Mouse (Mus musculus) cerebellum, adult 11 months (tissue): ENCODE results near the gene Ccdc154.

Experiments used
- DNase-seq: peaks from one replicate; pipeline ENCODE4 v3.0.0; 2022

Gene Ccdc154

DNA sequence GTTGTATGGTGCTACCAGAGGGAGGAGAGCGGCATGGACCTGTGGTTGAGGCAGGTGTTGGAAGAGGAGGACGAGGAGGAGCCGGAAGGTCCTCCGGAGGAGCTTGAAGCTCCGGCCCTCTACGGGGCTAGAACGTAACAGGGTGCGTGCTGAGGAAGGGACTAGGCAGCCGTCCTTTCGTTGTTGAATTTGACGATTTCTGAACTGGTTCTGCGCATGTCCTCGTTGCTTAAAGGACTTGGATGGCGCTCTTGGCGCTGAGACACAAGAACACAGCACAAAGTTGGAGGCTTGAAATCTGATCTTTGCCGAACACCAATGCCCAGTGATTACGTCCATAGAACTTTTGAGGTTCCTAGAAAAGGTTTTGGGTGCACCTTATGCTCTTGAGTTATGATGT, 22.7 kb downstream of the Ccdc154 start:
- no peak for DNase-seq

DNA sequence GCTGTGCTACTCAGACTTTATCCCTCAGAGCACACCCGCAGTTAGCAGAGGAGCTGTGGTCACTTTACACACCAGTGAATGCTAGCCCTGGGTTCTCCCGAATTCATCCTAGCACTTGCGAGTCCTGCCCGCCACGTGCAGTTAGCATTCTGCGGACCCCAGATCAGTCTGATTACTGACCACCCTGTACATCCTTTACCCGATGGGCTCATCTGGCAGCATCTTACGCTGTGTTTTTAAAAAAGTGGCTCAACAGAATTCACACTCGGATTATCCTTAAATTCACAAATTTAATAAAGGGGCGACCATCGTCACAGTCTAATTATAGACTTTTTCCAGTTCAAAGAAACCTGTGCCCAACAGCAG, 25.5 kb downstream of the Ccdc154 start:
- no peak for DNase-seq

DNA sequence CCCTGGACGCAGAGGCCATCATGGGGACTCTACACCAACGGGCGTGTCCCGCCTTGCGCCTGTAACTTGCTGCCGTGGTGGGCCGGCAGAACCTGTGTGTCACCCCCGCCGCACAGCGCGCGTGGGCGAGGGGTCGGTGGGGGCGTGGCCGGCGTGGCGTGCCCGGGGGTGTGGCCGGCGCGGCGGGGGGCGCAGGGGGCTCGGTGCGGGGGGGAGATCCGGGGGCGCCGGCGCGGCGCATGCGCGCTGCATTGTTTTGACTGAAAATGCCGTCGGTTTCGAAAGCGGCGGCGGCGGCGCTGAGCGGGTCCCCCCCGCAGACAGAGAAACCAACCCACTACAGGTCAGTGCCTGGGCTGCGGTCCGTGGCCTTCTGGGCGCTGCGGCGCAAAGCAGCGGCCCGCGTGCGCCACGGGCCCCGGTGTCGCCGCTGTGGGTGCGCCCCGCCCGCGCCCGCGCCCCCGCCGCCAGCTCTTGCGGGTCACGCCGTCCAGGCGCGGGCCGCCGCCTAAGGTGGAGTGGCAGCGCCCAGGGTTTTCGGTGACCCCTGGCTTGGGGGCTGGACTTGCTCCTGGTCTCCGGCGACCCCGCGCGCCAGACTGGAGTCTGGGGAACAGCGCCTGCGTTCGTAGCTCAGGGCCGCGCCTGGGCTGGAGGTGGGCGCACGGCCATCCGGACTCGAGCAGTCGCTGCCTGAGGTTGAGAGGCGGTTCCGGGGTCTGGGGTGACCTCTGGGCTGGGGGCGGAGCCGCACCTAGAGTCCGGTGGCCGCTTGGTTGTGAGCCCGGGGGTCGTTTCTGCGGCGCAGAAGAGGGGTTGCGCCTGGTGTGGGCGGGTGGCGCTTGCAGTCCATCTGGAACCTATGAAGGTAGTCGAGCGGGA, 26.1 kb downstream of the Ccdc154 start, which contains the start of gene Unkl:
Unkl (plus strand) TSS at position 248 of the 882 bp plus-strand sequence.
- DNase-seq, result peak; percentile 48

DNA sequence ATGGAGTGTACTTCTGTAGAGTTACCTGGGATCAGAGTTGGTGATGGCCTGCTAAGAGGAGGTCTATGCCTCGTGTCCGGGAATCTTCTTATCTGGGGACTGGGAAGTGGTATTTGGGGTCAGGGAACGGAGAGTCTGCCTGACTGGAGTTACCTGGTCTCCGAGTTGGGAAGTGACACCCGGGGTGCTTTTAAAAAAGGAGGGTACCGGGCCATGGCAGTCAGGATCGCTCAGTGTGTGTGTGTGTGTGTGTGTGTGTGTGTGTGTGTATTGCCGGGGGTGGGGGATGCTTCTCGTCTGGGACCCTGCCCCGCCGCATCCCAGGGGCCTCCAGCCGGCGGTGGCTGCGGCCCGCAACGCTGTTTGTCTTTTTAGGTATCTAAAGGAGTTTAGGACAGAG, 26.8 kb downstream of the Ccdc154 start:
- DNase-seq, result no peak

DNA sequence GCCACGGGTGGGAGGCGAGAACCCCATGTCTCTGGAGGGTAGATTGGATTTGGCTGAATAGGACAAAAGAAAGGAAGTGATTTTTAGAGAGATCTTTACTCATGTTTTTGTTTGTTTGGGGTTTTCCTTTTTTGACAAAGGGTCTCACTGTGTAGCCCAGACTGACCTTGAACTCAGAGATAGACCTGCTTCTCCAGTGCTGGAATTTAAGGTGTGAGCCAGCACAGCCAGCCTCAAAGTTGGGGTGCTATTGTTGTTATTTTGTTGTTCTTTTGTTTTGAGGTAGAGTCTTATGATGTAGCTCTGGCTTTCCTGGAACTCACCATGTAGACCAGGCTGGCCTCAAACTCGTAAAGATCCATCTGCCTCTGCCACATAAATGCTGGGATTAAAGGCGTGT, 40.1 kb downstream of the Ccdc154 start:
- DNase-seq, result no peak

DNA sequence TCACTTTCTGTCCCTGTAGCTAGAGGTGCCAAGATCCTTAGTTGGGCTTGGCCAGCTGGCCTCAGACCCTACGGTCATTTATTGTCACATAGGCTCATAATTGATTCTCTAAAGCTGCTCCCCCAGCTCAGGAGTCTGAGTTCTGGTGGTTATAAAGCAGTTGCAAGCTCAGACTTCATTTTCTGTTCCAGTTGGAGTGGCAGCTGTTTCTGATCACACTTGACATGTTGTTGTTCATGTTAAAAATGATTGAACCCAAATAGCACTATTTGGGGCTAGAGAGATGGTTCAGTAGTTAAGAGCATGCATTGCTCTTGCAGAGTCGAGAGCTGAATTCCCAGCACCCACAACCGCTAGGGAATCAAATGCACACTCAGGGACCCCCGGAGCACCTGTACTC, 47.7 kb downstream of the Ccdc154 start:
- DNase-seq, result no peak

DNA sequence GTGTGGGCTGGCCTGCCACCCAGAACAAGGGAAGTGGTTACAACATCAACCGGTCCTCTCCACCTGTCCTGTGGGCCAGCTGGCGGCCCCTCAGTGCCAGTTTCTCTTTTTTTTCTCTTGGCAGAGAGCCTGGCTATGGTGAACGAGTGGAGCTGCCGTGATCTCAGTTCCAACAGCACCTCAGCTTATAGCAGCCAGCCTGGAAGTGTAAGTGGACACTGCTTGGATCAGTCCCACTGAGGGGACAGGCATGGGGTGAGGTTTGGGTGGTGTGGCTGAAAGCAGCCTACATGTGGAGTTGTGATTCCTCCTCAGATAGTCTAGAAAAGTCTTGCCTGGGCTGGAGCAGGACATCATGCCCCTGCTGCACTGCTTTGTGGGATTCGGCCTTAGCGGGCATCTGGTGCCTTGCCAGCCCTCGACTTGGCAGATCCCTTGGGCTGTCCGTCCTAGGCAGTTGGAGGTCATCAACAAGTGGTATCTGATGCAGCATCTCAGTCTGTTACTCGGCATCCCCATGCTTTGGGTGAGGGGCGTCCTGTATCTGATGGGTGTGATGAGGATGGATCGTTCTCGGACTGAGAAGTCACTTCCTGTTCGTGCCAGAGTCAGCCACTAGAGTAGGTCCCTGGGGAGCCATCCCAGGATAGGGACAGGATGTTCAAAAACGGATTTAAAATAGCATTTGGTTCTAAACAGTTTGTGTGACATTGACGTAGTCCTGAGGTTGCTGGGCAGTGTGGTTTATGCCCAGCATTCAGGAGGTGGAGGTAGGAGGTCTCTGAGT, 48.6 kb downstream of the Ccdc154 start:
- peak; percentile 77 for DNase-seq

DNA sequence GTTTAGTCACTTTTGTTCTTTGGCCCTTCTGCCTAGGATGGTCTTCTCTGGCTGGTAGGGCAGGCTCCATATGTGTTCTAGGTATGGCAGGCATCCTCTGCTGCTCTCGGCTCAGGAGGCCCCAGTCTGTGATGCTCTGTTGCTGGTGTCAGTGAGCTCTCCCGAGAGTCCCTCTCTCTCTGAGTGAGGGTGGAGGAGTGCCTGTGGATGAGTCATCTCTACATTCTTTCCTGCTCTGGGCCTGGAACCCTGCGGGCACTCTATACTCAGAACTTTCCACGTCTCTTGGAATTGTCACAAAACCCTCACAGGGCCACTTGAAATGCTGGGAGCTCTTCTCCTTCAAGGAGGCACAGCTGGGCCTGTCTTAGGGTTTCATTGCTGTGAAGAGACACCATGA, 49.4 kb downstream of the Ccdc154 start:
- no peak for DNase-seq

DNA sequence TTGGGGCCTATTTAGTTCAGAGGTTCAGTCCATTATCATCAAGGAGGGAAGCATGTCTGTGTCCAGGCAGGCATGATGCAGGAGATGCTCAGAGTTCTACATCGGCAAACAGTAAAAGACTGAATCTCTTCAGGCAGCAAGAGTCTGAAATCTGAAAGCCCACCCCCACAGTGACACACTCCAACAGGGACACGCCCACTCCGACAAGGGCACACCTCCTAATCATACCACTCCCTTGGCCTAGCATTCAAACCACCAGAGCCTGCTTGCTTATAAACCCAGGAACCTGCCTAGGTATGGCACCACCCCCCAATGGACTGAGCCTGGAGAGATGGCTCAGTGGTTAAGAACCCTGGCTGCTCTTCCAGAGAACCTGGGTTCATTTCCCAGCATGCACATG, 53.2 kb downstream of the Ccdc154 start:
- no peak for DNase-seq

DNA sequence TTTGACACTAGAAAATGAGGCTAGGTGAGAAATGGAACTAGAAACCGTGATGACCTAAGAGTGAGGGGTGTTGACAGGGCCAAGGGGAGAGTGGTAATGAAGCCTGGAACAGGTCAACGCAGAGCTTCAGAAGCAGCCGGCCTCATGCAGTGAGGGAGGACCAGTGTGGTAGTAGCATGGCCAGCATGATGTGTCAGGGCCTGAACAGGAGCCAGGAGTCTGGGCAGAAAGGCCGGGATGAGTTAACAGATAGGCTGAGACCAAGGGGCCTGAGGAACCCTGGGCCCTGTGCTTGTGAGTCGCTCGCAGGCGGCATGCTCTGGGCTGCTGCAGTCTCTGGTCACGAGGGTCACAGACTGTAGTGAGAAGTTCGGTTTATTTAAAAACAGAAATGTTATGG, 56.7 kb downstream of the Ccdc154 start:
- no peak for DNase-seq

DNA sequence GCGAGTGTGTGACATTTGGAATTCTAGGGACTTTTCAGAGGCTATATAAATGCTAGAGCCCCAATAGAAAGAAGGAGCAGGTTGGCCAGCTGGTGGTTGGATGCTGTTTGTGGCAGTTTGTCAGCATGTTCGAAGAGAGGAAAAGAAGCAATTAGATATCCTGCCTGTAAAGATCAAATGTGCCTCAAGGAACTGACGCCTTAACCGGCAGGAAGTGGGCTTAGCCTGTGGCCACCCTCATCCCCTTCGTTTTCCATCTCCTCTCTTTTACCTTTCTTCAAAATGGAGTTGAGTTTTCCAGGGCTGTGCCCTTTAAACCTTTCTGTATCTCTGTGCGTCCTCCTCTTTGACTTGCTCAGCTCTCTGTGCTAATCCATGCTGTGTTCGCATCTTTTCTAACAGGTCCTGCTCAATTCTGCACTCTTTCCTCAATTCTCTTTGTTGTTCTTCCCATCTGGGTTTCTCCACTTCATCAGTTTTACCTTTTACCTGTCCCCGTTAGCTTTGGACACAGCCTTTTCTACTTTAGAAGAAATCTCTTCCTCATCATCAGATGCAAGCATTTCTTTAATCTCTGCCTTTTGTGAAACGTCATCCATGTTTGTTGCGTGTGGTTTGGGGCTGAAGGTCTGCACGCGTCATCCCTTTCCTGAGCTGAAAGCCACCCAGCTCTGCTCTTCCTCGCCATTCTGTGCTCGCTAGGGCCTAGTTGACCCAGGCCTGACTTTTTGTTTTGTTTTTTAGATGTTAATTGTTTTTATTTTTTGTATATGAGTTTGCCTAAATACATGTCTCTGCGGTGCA, 57.4 kb downstream of the Ccdc154 start:
- DNase-seq, result no peak

DNA sequence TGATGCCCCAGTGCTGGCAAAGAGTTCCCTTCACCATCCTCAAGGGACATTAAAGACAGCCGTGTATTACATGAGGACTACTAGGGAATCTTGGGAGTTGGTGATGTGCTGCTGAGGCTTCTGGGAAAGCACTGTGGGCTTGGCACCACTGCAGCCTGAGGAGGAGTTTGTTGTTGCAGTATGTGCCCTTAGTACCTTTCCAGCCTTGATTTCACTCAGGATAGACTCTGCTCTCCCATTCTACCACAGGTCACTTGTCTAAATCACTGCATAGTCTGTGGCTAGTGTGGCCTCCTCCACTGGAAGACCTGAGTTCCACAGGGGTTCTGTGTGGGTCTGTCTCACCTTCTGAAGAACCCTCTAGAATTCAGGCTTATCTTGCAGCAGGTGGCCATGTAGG, 58.5 kb downstream of the Ccdc154 start:
- DNase-seq, result no peak
